Mouse (Mus musculus): Measurements from ENCODE around the gene Tbc1d9.

DNA sequence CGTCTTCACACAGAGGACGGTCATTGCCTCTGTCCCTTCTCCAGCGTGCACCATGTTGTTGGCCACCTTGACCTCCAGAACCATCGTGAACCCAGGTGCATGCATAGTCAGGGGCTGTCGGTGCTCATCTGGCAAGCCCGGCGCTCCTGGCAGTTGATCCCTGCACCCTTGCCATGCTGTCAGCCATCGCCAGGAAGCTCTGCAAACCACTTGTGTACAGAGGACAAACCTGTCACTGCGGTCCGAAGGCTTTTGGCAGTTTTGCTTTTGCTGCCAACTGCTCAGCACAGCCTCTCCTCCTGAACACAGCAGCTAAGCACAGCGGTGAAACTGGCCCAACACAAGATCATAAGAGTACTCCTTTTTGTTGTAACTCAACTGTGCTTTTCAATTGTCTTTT is 37.8 kb downstream of the Tbc1d9 start:
- TF ChIP-seq POLR2A (IDR thresholded peaks at IDR 0.05; ENCODE audit: borderline replicate concordance, insufficient read depth, low read length) (no peak), CTCF (IDR thresholded peaks at IDR 0.05; ENCODE audit: borderline replicate concordance, insufficient read depth, low read depth, low read length) (no peak)

All from cerebellum, adult 2 months (tissue).